Mouse (Mus musculus): ENCODE results near the gene Sema3g.

DNA sequence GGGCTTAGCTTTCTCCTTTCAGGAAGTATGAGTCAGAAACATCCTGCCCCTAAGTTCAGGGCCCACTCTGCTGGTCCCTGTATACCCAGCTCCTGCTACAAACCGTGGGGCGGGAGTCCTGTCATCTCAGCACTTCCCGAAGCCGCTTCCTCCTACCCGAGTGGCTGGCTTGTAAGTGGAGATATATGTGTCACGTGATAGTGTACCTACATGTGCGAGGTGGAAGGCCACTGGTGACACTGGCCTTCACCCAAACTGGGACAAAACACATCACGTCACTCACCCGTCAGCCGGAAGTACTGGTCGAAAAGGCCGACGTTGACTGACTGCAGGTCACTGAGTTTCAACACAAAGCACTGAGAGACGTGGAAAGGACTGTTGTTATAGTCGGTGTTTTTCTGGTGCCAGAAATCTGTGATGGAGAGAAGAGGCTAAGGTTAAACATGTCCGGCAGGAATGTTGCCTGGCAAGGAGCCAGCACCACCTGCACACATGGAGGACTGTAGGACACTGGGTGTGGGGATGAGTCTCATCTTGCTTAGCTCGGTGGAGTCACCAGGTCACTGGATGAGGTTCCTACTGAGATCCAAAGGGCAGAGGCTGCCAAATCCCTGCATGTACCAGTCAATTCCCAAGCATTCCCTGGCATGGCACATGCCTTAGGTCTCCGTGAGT lies 44.7 kb upstream of the Sema3g start:
- TF ChIP-seq CTCF (IDR thresholded peaks at IDR 0.05; ENCODE audit: borderline replicate concordance, insufficient read depth, low read length) (no peak), POLR2A (IDR thresholded peaks at IDR 0.05; ENCODE audit: low read depth, low read length) (no peak)
